Mouse (Mus musculus): ENCODE measurements at regions not wholly inside any gene's neighbourhood (a gene's known extent, or its start where the extent isn't known, plus 50 kb on each side); places are given as distances from the start of the nearest gene placed in this dataset.

DNA sequence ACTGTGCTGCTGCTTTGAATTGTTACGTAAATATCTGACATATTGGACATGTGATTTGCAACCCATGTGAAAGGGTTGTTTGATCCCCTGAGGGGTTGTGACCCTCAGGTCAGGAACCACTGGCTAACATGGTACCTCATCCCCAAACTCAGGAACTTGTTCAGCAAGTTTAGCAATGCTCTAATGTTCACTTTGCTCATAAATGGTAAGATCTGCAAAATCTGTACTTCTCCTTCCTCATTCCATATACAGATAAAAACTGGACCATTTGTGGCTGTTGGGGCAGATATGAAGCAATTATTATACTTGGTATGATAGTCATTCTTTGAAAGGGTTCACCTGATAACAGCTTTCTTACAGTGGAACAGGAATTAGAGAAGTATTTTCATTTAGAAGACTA lies 463.7 kb upstream of the Acvr2a start:
- TF ChIP-seq CTCF (IDR thresholded peaks at IDR 0.05; ENCODE audit: low read depth) (no peak), EP300 (optimal IDR thresholded peaks at IDR 0.05) (no peak)
